Mouse (Mus musculus) CD4-positive, CD25-positive, alpha-beta regulatory T cell, adult 4 months (primary cell): ENCODE data around the gene Efna5. TPM values are rescaled to one million over a fixed set of nuclear protein-coding genes. Genes with fewer than 3 reads are reported as not detected.

Experiments
- ATAC-seq: one replicate; pipeline ENCODE4 v1.8.0; 2017
- polyA plus RNA-seq, 2 experiments: library from polyadenylated mRNA; unstranded; fragments of 100-300 nt; shearing (Covaris generic); gene quantifications; one replicate each; pipeline ENCODE4 v1.2.1; 2017

Efna5 gene
- polyA plus RNA-seq, 2 experiments from 2014 or later, result 0.13 TPM; not detected in 1

GRCm38 (mm10) chr17:62649293-62649950 lies 231.7 kb downstream of the Efna5 start:
- ATAC-seq, result no peak

GRCm38 (mm10) chr17:62646836-62647235 lies 234.3 kb downstream of the Efna5 start:
- ATAC-seq, result no peak

- ATAC-seq, result no peak
Measured at GRCm38 (mm10) chr17:62642447-62643145, 238.5 kb downstream of the Efna5 start.

GRCm38 (mm10) chr17:62640654-62641053 lies 240.5 kb downstream of the Efna5 start:
- ATAC-seq, result no peak

GRCm38 (mm10) chr17:62636896-62637295 lies 244.2 kb downstream of the Efna5 start:
- ATAC-seq, result no peak

- no peak for ATAC-seq
Measured at GRCm38 (mm10) chr17:62634937-62635336, 246.2 kb downstream of the Efna5 start.

GRCm38 (mm10) chr17:62628474-62628873 lies 252.6 kb downstream of the Efna5 start:
- no peak for ATAC-seq

GRCm38 (mm10) chr17:62627508-62627907 lies 253.6 kb downstream of the Efna5 start:
- no peak for ATAC-seq

GRCm38 (mm10) chr17:62625646-62626020 lies 255.5 kb downstream of the Efna5 start:
- no peak for ATAC-seq

- ATAC-seq, result no peak
Measured at GRCm38 (mm10) chr17:62624804-62625645, 256.1 kb downstream of the Efna5 start.

GRCm38 (mm10) chr17:62623224-62623623 lies 257.9 kb downstream of the Efna5 start:
- ATAC-seq, result no peak

GRCm38 (mm10) chr17:62622481-62622880 lies 258.6 kb downstream of the Efna5 start:
- ATAC-seq, result no peak

GRCm38 (mm10) chr17:62615159-62615558 lies 266.0 kb downstream of the Efna5 start:
- ATAC-seq, result no peak

- ATAC-seq, result no peak
Measured at GRCm38 (mm10) chr17:62614708-62615107, 266.4 kb downstream of the Efna5 start.

GRCm38 (mm10) chr17:62614237-62614636 lies 266.9 kb downstream of the Efna5 start:
- no peak for ATAC-seq

GRCm38 (mm10) chr17:62613232-62613631 lies 267.9 kb downstream of the Efna5 start:
- ATAC-seq, result no peak

- ATAC-seq, result no peak
Measured at GRCm38 (mm10) chr17:62608145-62608544, 273.0 kb downstream of the Efna5 start.

GRCm38 (mm10) chr17:62607304-62607914 lies 273.7 kb downstream of the Efna5 start:
- no peak for ATAC-seq

- ATAC-seq, result no peak
Measured at GRCm38 (mm10) chr17:62606681-62607080, 274.4 kb downstream of the Efna5 start.

GRCm38 (mm10) chr17:62604309-62604708 lies 276.8 kb downstream of the Efna5 start:
- no peak for ATAC-seq

- ATAC-seq, result no peak
Measured at GRCm38 (mm10) chr17:62603604-62604003, 277.5 kb downstream of the Efna5 start.

- ATAC-seq, result no peak
Measured at GRCm38 (mm10) chr17:62598716-62599490, 282.2 kb downstream of the Efna5 start.
